ENCODE assay signal across 8 mouse cellular contexts in the genomic region with DNA sequence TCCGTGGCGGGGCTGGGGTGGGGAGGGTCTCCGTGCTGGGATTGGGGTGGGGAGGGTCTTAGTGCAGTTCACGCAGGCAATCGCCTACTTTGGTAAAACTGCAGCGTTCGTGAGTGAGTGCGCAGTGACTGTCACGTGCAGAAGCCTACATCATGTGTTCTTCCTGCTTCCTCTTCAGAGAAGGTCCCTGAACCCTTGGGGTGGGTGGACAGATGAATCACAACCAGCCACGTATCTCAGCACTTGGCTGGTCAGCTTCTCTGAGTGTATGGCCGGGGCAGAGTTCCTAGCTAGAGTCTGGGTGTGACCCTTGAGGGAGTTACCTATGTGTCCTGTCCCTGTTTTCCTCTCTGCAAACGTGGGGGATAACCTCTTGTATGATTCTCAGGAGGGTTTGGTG. TPM values are rescaled to one million over a fixed set of nuclear protein-coding genes. Genes with fewer than 3 reads are reported as not detected.
A peak's percentile ranks its signal among the peaks of the same experiment; 100 is the strongest.
DNase-seq lines count a peak whose midpoint lies in the region; ATAC-seq and TF ChIP-seq lines count a peak whose summit lies in the region.
"Had no signal": no experiment of that assay in that cellular context is flagged by ENCODE, and none has a peak within 500 bp of the region (broad histone marks: within the 10 kb centered on the region; RNA-seq: fewer than 3 reads in every experiment).

No protein-coding gene starts in this region.

- 0 out of 2 replicates have a peak, but pooled peaks cover 7% of the 10 kb centered on the region for H3K4me1 ChIP-seq in forebrain, postnatal 0 days (ENCODE audit: insufficient read depth)
- no peaks in the 10 kb centered on the region for H3K4me1 ChIP-seq in hindbrain, embryonic 12.5 days

- H3K4me2 ChIP-seq in forebrain, postnatal 0 days (ENCODE audit: low read depth): peak overlapping the region; percentile 78
- H3K4me2 ChIP-seq in hindbrain, embryonic 12.5 days (replicated peaks): peak overlapping the region; percentile 59

- no peak overlapping the region for H3K27ac ChIP-seq in forebrain, postnatal 0 days (ENCODE audit: low read depth, low read length)
- H3K27ac ChIP-seq in hindbrain, embryonic 12.5 days: no peak overlapping the region

- peak overlapping the region; percentile 64 for H3K4me3 ChIP-seq in forebrain, postnatal 0 days (ENCODE audit: low read depth, low read length)
- H3K4me3 ChIP-seq in hindbrain, embryonic 12.5 days: peak overlapping the region; percentile 59

- no peak for ATAC-seq in forebrain, postnatal 0 days
- ATAC-seq in hindbrain, embryonic 12.5 days (ENCODE audit: low FRiP score): no peak

- H3K36me3 ChIP-seq in forebrain, postnatal 0 days (ENCODE audit: insufficient read depth): no peaks in the 10 kb centered on the region
- no peaks in the 10 kb centered on the region for H3K36me3 ChIP-seq in hindbrain, embryonic 12.5 days

- intact Hi-C loops in left cerebral cortex, postnatal 4 days (cut with DNase I): loop anchor here (5.0 to 10.0 kb wide), 2 partner anchors 489 to 582 kb away; a partner anchor contains a TSS

- H3K27me3 ChIP-seq in forebrain, postnatal 0 days (ENCODE audit: insufficient read depth, low read length): no peaks in the 10 kb centered on the region
- H3K27me3 ChIP-seq in hindbrain, embryonic 12.5 days: no peaks in the 10 kb centered on the region

- WGBS in forebrain, postnatal 0 days: 0% methylated on average over 10 of the region's 12 CpGs
- 1% methylated on average over 12 of the region's 12 CpGs for WGBS in hindbrain, embryonic 12.5 days

- H3K9me3 ChIP-seq in forebrain, postnatal 0 days (ENCODE audit: low read length): no peaks in the 10 kb centered on the region
- H3K9me3 ChIP-seq in hindbrain, embryonic 12.5 days (replicated peaks): no peaks in the 10 kb centered on the region

- no peak for TF ChIP-seq CTCF in forebrain, postnatal 0 days (IDR thresholded peaks at IDR 0.05; ENCODE audit: low read depth)

- DNase-seq in MN1 (ENCODE audit: low spot score): peak; percentile 22
- DNase-seq in c-Kit-positive CD71-positive TER-119-positive erythroid progenitor cells, embryonic 14.5 days (ENCODE audit: low spot score): peak; percentile 20
- no peak for DNase-seq in forebrain, postnatal 0 days
- peak; percentile 18 for DNase-seq in left cerebral cortex, postnatal 4 days
- DNase-seq in mesoderm, embryonic 11.5 days (ENCODE audit: low read depth, low spot score): peak; percentile 51
- peak; percentile 49 to 60 for DNase-seq in spleen, adult 18-20 months

- H3K9ac ChIP-seq in forebrain, postnatal 0 days: no peak overlapping the region
- peak overlapping the region; percentile 39; the same call in 1 of the 2 replicates for H3K9ac ChIP-seq in hindbrain, embryonic 12.5 days

RNA-seq across cellular contexts. Expression of a gene that starts 27.9 kb away (rescaled TPM):
- not detected in 2 replicates for total RNA-seq in forebrain, postnatal 0 days (2014; rRNA removed)
- polyA plus RNA-seq in forebrain, postnatal 0 days (2015; fragmentation: Nextera tagmentation; extraction: Ambion mirVana): not detected in 2 replicates
- polyA plus RNA-seq in hindbrain, embryonic 12.5 days (2016; fragmentation: Nextera tagmentation; extraction: Ambion mirVana): 0.04 TPM in 1 of 2 replicates, not detected in the other
- not detected for total RNA-seq in left cerebral cortex, postnatal 4 days (2021)
- total RNA-seq: left cerebral cortex, postnatal 25 days had no signal

RNA-seq across cellular contexts. Expression of a gene that starts 47.5 kb away (rescaled TPM):
- total RNA-seq in forebrain, postnatal 0 days (2014; rRNA removed): 27.3 and 30.3 TPM in 2 replicates
- polyA plus RNA-seq in forebrain, postnatal 0 days (2015; fragmentation: Nextera tagmentation; extraction: Ambion mirVana): 2.3 and 3.1 TPM in 2 replicates
- polyA plus RNA-seq in hindbrain, embryonic 12.5 days (2016; fragmentation: Nextera tagmentation; extraction: Ambion mirVana): 5.4 and 5.5 TPM in 2 replicates
- total RNA-seq in left cerebral cortex, postnatal 4 days (2021): 10 to 100 TPM; 52.5 to 54.4 TPM

RNA-seq across cellular contexts. Expression of a gene that starts 49.3 kb away (rescaled TPM):
- not detected in 2 replicates for total RNA-seq in forebrain, postnatal 0 days (2014; rRNA removed)
- not detected in 2 replicates for polyA plus RNA-seq in forebrain, postnatal 0 days (2015; fragmentation: Nextera tagmentation; extraction: Ambion mirVana)
- polyA plus RNA-seq in hindbrain, embryonic 12.5 days (2016; fragmentation: Nextera tagmentation; extraction: Ambion mirVana): not detected in 2 replicates
- not detected for total RNA-seq in left cerebral cortex, postnatal 4 days (2021)
- total RNA-seq: left cerebral cortex, postnatal 25 days had no signal
